Mouse (Mus musculus): ENCODE results near the gene Tpra1. TPM values are rescaled to one million over a fixed set of nuclear protein-coding genes. Genes with fewer than 3 reads are reported as not detected.

Gene Tpra1
- polyA plus RNA-seq, 1 experiment from 2014 or later = 45.4 TPM

GRCm38 (mm10) chr6:88930049-88930448 lies 28.0 kb downstream of the Tpra1 start:
- peak overlapping the region; percentile 55 for H3K27ac ChIP-seq
- H3K36me3 ChIP-seq (ENCODE audit: poor library complexity, severe bottlenecking) = no peaks in the 10 kb centered on the region
- WGBS = 40% methylated on average over 7 of the region's 7 CpGs
- no peak for ATAC-seq
- H3K9ac ChIP-seq = 0 out of 2 replicates have a peak overlapping the region, but pooled peaks have one; percentile 4
- no peaks in the 10 kb centered on the region for H3K9me3 ChIP-seq (replicated peaks)
- no peak overlapping the region for H3K4me3 ChIP-seq
- H3K27me3 ChIP-seq = peaks cover 27% of the 10 kb centered on the region
- no peak overlapping the region for H3K4me2 ChIP-seq
- peaks cover 62% of the 10 kb centered on the region for H3K4me1 ChIP-seq

- Histone ChIP-seq H3K9ac (no peak overlapping the region), H3K27me3 (peaks cover 33% of the 10 kb centered on the region), H3K4me2 (no peak overlapping the region), H3K4me1 (peaks cover 52% of the 10 kb centered on the region), H3K9me3 (replicated peaks) (no peaks in the 10 kb centered on the region), H3K27ac (no peak overlapping the region), H3K36me3 (ENCODE audit: poor library complexity, severe bottlenecking) (no peaks in the 10 kb centered on the region), H3K4me3 (no peak overlapping the region)
- 79% methylated on average over 2 of the region's 2 CpGs for WGBS
- ATAC-seq = no peak
Measured at GRCm38 (mm10) chr6:88931449-88931848, 29.4 kb downstream of the Tpra1 start.

GRCm38 (mm10) chr6:88934132-88934531 lies 32.1 kb downstream of the Tpra1 start:
- peaks cover 58% of the 10 kb centered on the region for H3K4me1 ChIP-seq
- no peak overlapping the region for H3K27ac ChIP-seq
- H3K4me3 ChIP-seq = no peak overlapping the region
- no peak for ATAC-seq
- no peaks in the 10 kb centered on the region for H3K36me3 ChIP-seq (ENCODE audit: poor library complexity, severe bottlenecking)
- H3K9me3 ChIP-seq (replicated peaks) = no peaks in the 10 kb centered on the region
- no peak overlapping the region for H3K4me2 ChIP-seq
- WGBS = 33% methylated on average over 4 of the region's 4 CpGs
- H3K9ac ChIP-seq = 0 out of 2 replicates have a peak overlapping the region, but pooled peaks have one; percentile 8
- H3K27me3 ChIP-seq = peaks cover 25% of the 10 kb centered on the region

- no peak overlapping the region for H3K9ac ChIP-seq
- peaks cover 58% of the 10 kb centered on the region for H3K4me1 ChIP-seq
- H3K4me2 ChIP-seq = no peak overlapping the region
- H3K27me3 ChIP-seq = peaks cover 25% of the 10 kb centered on the region
- no peak overlapping the region for H3K4me3 ChIP-seq
- no peaks in the 10 kb centered on the region for H3K36me3 ChIP-seq (ENCODE audit: poor library complexity, severe bottlenecking)
- no peak overlapping the region for H3K27ac ChIP-seq
- WGBS = 10% methylated on average over 4 of the region's 4 CpGs
- ATAC-seq = no peak
- H3K9me3 ChIP-seq (replicated peaks) = no peaks in the 10 kb centered on the region
Measured at GRCm38 (mm10) chr6:88934816-88935215, 32.8 kb downstream of the Tpra1 start.

GRCm38 (mm10) chr6:88935735-88936276 lies 33.8 kb downstream of the Tpra1 start:
- Histone ChIP-seq H3K4me2 (no peak overlapping the region), H3K4me1 (peaks cover 58% of the 10 kb centered on the region)
- 8% methylated on average over 4 of the region's 4 CpGs for WGBS

GRCm38 (mm10) chr6:88936342-88937213 lies 34.5 kb downstream of the Tpra1 start:
- no peak overlapping the region for H3K9ac ChIP-seq
- no peaks in the 10 kb centered on the region for H3K9me3 ChIP-seq (replicated peaks)
- WGBS = 60% methylated on average over 13 of the region's 13 CpGs
- no peak for ATAC-seq
- peaks cover 66% of the 10 kb centered on the region for H3K4me1 ChIP-seq
- no peaks in the 10 kb centered on the region for H3K36me3 ChIP-seq (ENCODE audit: poor library complexity, severe bottlenecking)
- no peak overlapping the region for H3K4me2 ChIP-seq
- H3K27ac ChIP-seq = peak overlapping the region; percentile 87
- peaks cover 23% of the 10 kb centered on the region for H3K27me3 ChIP-seq
- H3K4me3 ChIP-seq = no peak overlapping the region

More at GRCm38 (mm10) chr6:88935735-88936276, 33.8 kb downstream of the Tpra1 start:
- Histone ChIP-seq H3K9ac (no peak overlapping the region), H3K9me3 (replicated peaks) (no peaks in the 10 kb centered on the region), H3K27ac (no peak overlapping the region; the same call in 1 of the 2 replicates), H3K36me3 (ENCODE audit: poor library complexity, severe bottlenecking) (no peaks in the 10 kb centered on the region), H3K27me3 (peaks cover 29% of the 10 kb centered on the region), H3K4me3 (no peak overlapping the region)
- ATAC-seq = no peak

GRCm38 (mm10) chr6:88937214-88937549 lies 35.1 kb downstream of the Tpra1 start:
- no peaks in the 10 kb centered on the region for H3K36me3 ChIP-seq (ENCODE audit: poor library complexity, severe bottlenecking)
- no peak overlapping the region for H3K4me2 ChIP-seq
- no peak for ATAC-seq
- 26% methylated on average over 4 of the region's 4 CpGs for WGBS
- no peak overlapping the region for H3K4me3 ChIP-seq
- H3K27ac ChIP-seq = peak overlapping the region; percentile 87
- peaks cover 23% of the 10 kb centered on the region for H3K27me3 ChIP-seq
- no peak overlapping the region for H3K9ac ChIP-seq
- H3K9me3 ChIP-seq (replicated peaks) = no peaks in the 10 kb centered on the region
- peaks cover 72% of the 10 kb centered on the region for H3K4me1 ChIP-seq

- ATAC-seq = peak; percentile 68
- H3K4me1 ChIP-seq = peaks cover 81% of the 10 kb centered on the region
Measured at GRCm38 (mm10) chr6:88937971-88938663, 36.1 kb downstream of the Tpra1 start.

GRCm38 (mm10) chr6:88938664-88939055 lies 36.6 kb downstream of the Tpra1 start:
- no peak for ATAC-seq

More at GRCm38 (mm10) chr6:88937971-88938663, 36.1 kb downstream of the Tpra1 start:
- Histone ChIP-seq H3K27me3 (peaks cover 23% of the 10 kb centered on the region), H3K4me2 (no peak overlapping the region), H3K4me3 (no peak overlapping the region), H3K36me3 (ENCODE audit: poor library complexity, severe bottlenecking) (no peaks in the 10 kb centered on the region), H3K9ac (peak overlapping the region; percentile 52), H3K9me3 (replicated peaks) (no peaks in the 10 kb centered on the region), H3K27ac (peak overlapping the region; percentile 87)
- WGBS = 3% methylated on average over 4 of the region's 4 CpGs

GRCm38 (mm10) chr6:88939281-88940089 lies 37.4 kb downstream of the Tpra1 start:
- 36% methylated on average over 12 of the region's 12 CpGs for WGBS
- ATAC-seq = no peak
- H3K4me1 ChIP-seq = peaks cover 86% of the 10 kb centered on the region

More at GRCm38 (mm10) chr6:88938664-88939055, 36.6 kb downstream of the Tpra1 start:
- Histone ChIP-seq H3K27ac (peak overlapping the region; percentile 87), H3K27me3 (peaks cover 22% of the 10 kb centered on the region), H3K36me3 (ENCODE audit: poor library complexity, severe bottlenecking) (no peaks in the 10 kb centered on the region), H3K4me2 (no peak overlapping the region), H3K9me3 (replicated peaks) (no peaks in the 10 kb centered on the region), H3K4me1 (peaks cover 87% of the 10 kb centered on the region), H3K4me3 (no peak overlapping the region), H3K9ac (no peak overlapping the region)
- 51% methylated on average over 5 of the region's 5 CpGs for WGBS

GRCm38 (mm10) chr6:88940090-88940916 lies 38.3 kb downstream of the Tpra1 start:
- H3K36me3 ChIP-seq (ENCODE audit: poor library complexity, severe bottlenecking) = no peaks in the 10 kb centered on the region
- H3K9me3 ChIP-seq (replicated peaks) = no peaks in the 10 kb centered on the region
- no peak for ATAC-seq
- no peak overlapping the region for H3K4me3 ChIP-seq
- peak overlapping the region; percentile 87 for H3K27ac ChIP-seq
- WGBS = 76% methylated on average over 9 of the region's 9 CpGs
- H3K27me3 ChIP-seq = peaks cover 9% of the 10 kb centered on the region
- no peak overlapping the region for H3K4me2 ChIP-seq
- peaks cover 81% of the 10 kb centered on the region for H3K4me1 ChIP-seq
- H3K9ac ChIP-seq = no peak overlapping the region

More at GRCm38 (mm10) chr6:88939281-88940089, 37.4 kb downstream of the Tpra1 start:
- no peaks in the 10 kb centered on the region for H3K9me3 ChIP-seq (replicated peaks)
- peak overlapping the region; percentile 43; the same call in 1 of the 2 replicates for H3K9ac ChIP-seq
- H3K27me3 ChIP-seq = peaks cover 15% of the 10 kb centered on the region
- no peaks in the 10 kb centered on the region for H3K36me3 ChIP-seq (ENCODE audit: poor library complexity, severe bottlenecking)
- peak overlapping the region; percentile 87 for H3K27ac ChIP-seq
- no peak overlapping the region for H3K4me3 ChIP-seq
- H3K4me2 ChIP-seq = no peak overlapping the region

Data from forebrain, embryonic 13.5 days (tissue).